Mouse (Mus musculus) bone marrow macrophage, adult 2 months (primary cell): Measurements from ENCODE around the gene Pitpnm3. TPM values are rescaled to one million over a fixed set of nuclear protein-coding genes. Genes with fewer than 3 reads are reported as not detected.

Source experiments
- H3K27ac ChIP-seq: 2 replicates; pipeline ENCODE4 v1.5.1; 2012; ENCODE audit warnings: low read depth, low read length; ENCODE audit not compliant: insufficient read depth
- H3K4me1 ChIP-seq: 2 replicates; pipeline ENCODE4 v1.6.1; 2012; ENCODE audit warnings: low read length; ENCODE audit not compliant: control insufficient read depth, insufficient read depth
- H3K4me3 ChIP-seq: 2 replicates; pipeline ENCODE4 v1.5.1; 2012; ENCODE audit warnings: mild to moderate bottlenecking, low read length, moderate library complexity; ENCODE audit not compliant: insufficient read depth
- CTCF ChIP-seq: IDR thresholded peaks from 2 replicates; pipeline ENCODE4 v1.5.1; 2012; ENCODE audit warnings: low read depth, mild to moderate bottlenecking, low read length, moderate library complexity
- POLR2A ChIP-seq: IDR thresholded peaks from 2 replicates; pipeline ENCODE4 v1.6.1; 2012; ENCODE audit warnings: mild to moderate bottlenecking, low read depth, low read length, borderline replicate concordance
- polyA plus RNA-seq: library from polyadenylated mRNA; stranded (reverse); fragments of >200 nt; gene quantifications from 2 replicates; pipeline ENCODE4 v1.2.4, GENCODE M21; 2012; ENCODE audit not compliant: missing spikeins, insufficient read depth, insufficient read length

Gene Pitpnm3
- polyA plus RNA-seq, 1 experiment, result not detected

GRCm38 (mm10) chr11:72100996-72101395 is 34.6 kb downstream of the Pitpnm3 start:
- H3K4me3 ChIP-seq, result no peak overlapping the region
- H3K27ac ChIP-seq, result no peak overlapping the region
- TF ChIP-seq CTCF (no peak), POLR2A (no peak)
- H3K4me1 ChIP-seq, result no peaks in the 10 kb centered on the region

- H3K4me1 ChIP-seq, result no peaks in the 10 kb centered on the region
- no peak for TF ChIP-seq POLR2A
- TF ChIP-seq CTCF, result no peak
- H3K27ac ChIP-seq, result no peak overlapping the region
- H3K4me3 ChIP-seq, result no peak overlapping the region
These were observed 36.4 kb downstream of the Pitpnm3 start for GRCm38 (mm10) chr11:72099181-72099580.

- H3K27ac ChIP-seq, result no peak overlapping the region
- TF ChIP-seq POLR2A (no peak), CTCF (no peak)
- no peaks in the 10 kb centered on the region for H3K4me1 ChIP-seq
- no peak overlapping the region for H3K4me3 ChIP-seq
These were observed 37.6 kb downstream of the Pitpnm3 start for GRCm38 (mm10) chr11:72098027-72098426.

- Histone ChIP-seq H3K4me1 (no peaks in the 10 kb centered on the region), H3K4me3 (no peak overlapping the region), H3K27ac (no peak overlapping the region)
- TF ChIP-seq POLR2A (no peak), CTCF (no peak)
These were observed 39.6 kb downstream of the Pitpnm3 start for GRCm38 (mm10) chr11:72095994-72096393.

GRCm38 (mm10) chr11:72094442-72094841 is 41.1 kb downstream of the Pitpnm3 start:
- TF ChIP-seq POLR2A, result no peak
- TF ChIP-seq CTCF, result no peak
- Histone ChIP-seq H3K4me3 (no peak overlapping the region), H3K4me1 (no peaks in the 10 kb centered on the region), H3K27ac (no peak overlapping the region)

- Histone ChIP-seq H3K4me1 (no peaks in the 10 kb centered on the region), H3K4me3 (no peak overlapping the region), H3K27ac (no peak overlapping the region)
- TF ChIP-seq CTCF, result no peak
- no peak for TF ChIP-seq POLR2A
These were observed 43.2 kb downstream of the Pitpnm3 start for GRCm38 (mm10) chr11:72092390-72092789.

GRCm38 (mm10) chr11:72086251-72087046 is 49.1 kb downstream of the Pitpnm3 start:
- TF ChIP-seq CTCF (no peak), POLR2A (no peak)

GRCm38 (mm10) chr11:72084337-72084736 is 51.2 kb downstream of the Pitpnm3 start:
- Histone ChIP-seq H3K4me3 (no peak overlapping the region), H3K27ac (no peak overlapping the region), H3K4me1 (no peaks in the 10 kb centered on the region)
- TF ChIP-seq CTCF, result no peak
- TF ChIP-seq POLR2A, result no peak

More at GRCm38 (mm10) chr11:72086251-72087046, 49.1 kb downstream of the Pitpnm3 start:
- H3K4me3 ChIP-seq, result no peak overlapping the region
- H3K4me1 ChIP-seq, result no peaks in the 10 kb centered on the region
- no peak overlapping the region for H3K27ac ChIP-seq

- Histone ChIP-seq H3K27ac (no peak overlapping the region), H3K4me1 (no peaks in the 10 kb centered on the region), H3K4me3 (no peak overlapping the region)
- TF ChIP-seq POLR2A (no peak), CTCF (no peak)
These were observed 53.0 kb downstream of the Pitpnm3 start for GRCm38 (mm10) chr11:72082601-72083000.

GRCm38 (mm10) chr11:72080461-72080860 is 55.1 kb downstream of the Pitpnm3 start:
- H3K27ac ChIP-seq, result no peak overlapping the region
- H3K4me1 ChIP-seq, result no peaks in the 10 kb centered on the region
- H3K4me3 ChIP-seq, result no peak overlapping the region
- no peak for TF ChIP-seq POLR2A
- no peak for TF ChIP-seq CTCF
